Mouse (Mus musculus) lung, embryonic 14.5 days (tissue): ENCODE results near the gene Cmklr1. TPM values are rescaled to one million over a fixed set of nuclear protein-coding genes. Genes with fewer than 3 reads are reported as not detected.
A peak's percentile ranks its signal among the peaks of the same experiment; 100 is the strongest.

ENCODE experiments used
- ATAC-seq: fragments of 200-750 bp; cut with Nextera tagmentation; 2 replicates; pipeline ENCODE4 v1.8.0; 2017; ENCODE audit warnings: mild to moderate bottlenecking, moderate TSS enrichment, moderate library complexity; ENCODE audit not compliant: insufficient read depth
- DNase-seq: peaks from one replicate; pipeline ENCODE4 v3.0.0-alpha.2; 2015
- H3K27ac ChIP-seq: fragments of 300-500 bp; sonication (generic); 2 replicates; pipeline ENCODE4 v1.5.1; 2014; ENCODE audit warnings: low read depth, mild to moderate bottlenecking, moderate library complexity
- H3K27me3 ChIP-seq: fragments of 300-500 bp; sonication (generic); 2 replicates; pipeline ENCODE4 v1.6.1; 2014; ENCODE audit warnings: low read length, control low read depth; ENCODE audit not compliant: insufficient read depth
- H3K36me3 ChIP-seq: fragments of 300-500 bp; sonication (generic); 2 replicates; pipeline ENCODE4 v1.6.1; 2014; ENCODE audit warnings: control low read depth; ENCODE audit not compliant: insufficient read depth
- H3K4me1 ChIP-seq: fragments of 300-500 bp; sonication (generic); 2 replicates; pipeline ENCODE4 v1.6.1; 2014; ENCODE audit warnings: antibody characterized with exemption, control low read depth; ENCODE audit not compliant: insufficient read depth
- H3K4me2 ChIP-seq: fragments of 300-500 bp; sonication (generic); 2 replicates; pipeline ENCODE4 v1.6.1; 2014; ENCODE audit warnings: mild to moderate bottlenecking
- H3K4me3 ChIP-seq: fragments of 300-500 bp; sonication (generic); 2 replicates; pipeline ENCODE4 v1.5.1; 2014; ENCODE audit warnings: low read depth, low read length
- H3K9ac ChIP-seq: fragments of 300-500 bp; sonication (generic); 2 replicates; pipeline ENCODE4 v1.6.1; 2014
- H3K9me3 ChIP-seq: fragments of 300-500 bp; sonication (generic); 2 replicates; pipeline ENCODE4 v1.6.1; 2016; ENCODE audit warnings: low read depth, low read length, control low read depth
- CTCF ChIP-seq: IDR thresholded peaks from 2 replicates; pipeline ENCODE4 v1.5.1; 2016; ENCODE audit warnings: antibody characterized with exemption, low read depth
- WGBS: fragments of 180-500 bp; shearing (Covaris S2); extraction: QIAGEN DNeasy Blood & Tissue Kit; methylation state at CpG from one replicate; pipeline ENCODE4 v1.1.7; 2014; 5-methylcytosine and 5-hydroxymethylcytosine counted together
- polyA plus RNA-seq: library from polyadenylated mRNA; unstranded; fragments of >200 nt; fragmentation: Nextera tagmentation; extraction: Ambion mirVana; gene quantifications from 2 replicates; pipeline ENCODE4 v1.2.1, GENCODE M21; 2014

The Cmklr1 gene
- polyA plus RNA-seq, 1 experiment from 2014 or later: 8.3 TPM

DNA sequence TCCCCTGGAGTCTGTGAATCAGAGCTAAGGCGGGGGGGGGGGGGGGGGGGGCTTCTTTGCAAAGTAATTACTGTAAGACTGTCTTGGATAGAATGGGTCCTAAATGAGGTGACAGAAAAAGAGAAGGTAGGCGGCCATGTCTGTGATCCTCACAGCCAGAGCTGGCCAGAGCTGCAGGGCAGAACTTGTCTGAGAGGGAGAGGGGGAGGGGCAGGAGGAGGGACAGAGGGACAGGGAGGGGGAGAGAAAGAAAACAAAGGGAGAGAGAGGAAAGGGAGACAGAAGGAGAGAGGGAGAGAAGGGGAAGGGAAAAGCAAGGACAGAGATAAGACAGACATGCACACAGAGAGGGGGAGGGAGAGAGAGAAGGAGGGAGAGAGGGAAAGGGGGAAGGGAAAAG, 27.2 kb downstream of the Cmklr1 start:
- no peak for TF ChIP-seq CTCF
- H3K9ac ChIP-seq: no peak overlapping the region
- peaks cover 7% of the 10 kb centered on the region; the same call in 1 of the 2 replicates for H3K4me1 ChIP-seq
- DNase-seq (no peak), ATAC-seq (no peak; the same call in 1 of the 2 replicates)
- WGBS: 12% methylated on average over 2 of the region's 2 CpGs
- H3K27ac ChIP-seq: no peak overlapping the region
- no peak overlapping the region for H3K4me2 ChIP-seq
- no peaks in the 10 kb centered on the region for H3K36me3 ChIP-seq
- no peaks in the 10 kb centered on the region for H3K9me3 ChIP-seq
- H3K4me3 ChIP-seq: no peak overlapping the region
- 0 out of 2 replicates have a peak, but pooled peaks cover 2% of the 10 kb centered on the region for H3K27me3 ChIP-seq

DNA sequence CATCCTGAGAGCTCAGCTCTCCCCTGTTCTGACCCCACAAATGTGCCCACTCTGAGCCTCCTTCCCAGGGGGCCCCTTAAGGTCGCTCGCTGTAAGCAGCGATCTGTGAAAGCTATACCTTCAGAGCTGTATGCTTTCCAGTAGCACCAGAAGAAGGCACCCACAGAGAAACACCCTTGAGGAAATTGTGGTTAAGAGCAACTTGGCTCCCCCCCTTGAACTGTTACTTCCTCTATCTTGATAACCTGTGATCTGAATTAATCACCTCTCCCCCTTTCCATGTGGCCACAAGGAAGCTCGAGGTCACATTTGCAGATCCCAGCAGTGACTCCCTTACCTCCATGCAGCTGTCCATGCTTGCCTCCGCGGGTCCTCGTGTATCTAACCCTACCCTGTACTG, 29.2 kb downstream of the Cmklr1 start:
- no peak overlapping the region for H3K4me3 ChIP-seq
- no peak overlapping the region for H3K4me2 ChIP-seq
- DNase-seq (no peak), ATAC-seq (no peak)
- H3K9ac ChIP-seq: no peak overlapping the region
- no peaks in the 10 kb centered on the region for H3K9me3 ChIP-seq
- H3K27me3 ChIP-seq: no peaks in the 10 kb centered on the region
- H3K4me1 ChIP-seq: no peaks in the 10 kb centered on the region
- TF ChIP-seq CTCF: no peak
- H3K27ac ChIP-seq: no peak overlapping the region
- no peaks in the 10 kb centered on the region for H3K36me3 ChIP-seq
- WGBS: 56% methylated on average over 7 of the region's 7 CpGs

DNA sequence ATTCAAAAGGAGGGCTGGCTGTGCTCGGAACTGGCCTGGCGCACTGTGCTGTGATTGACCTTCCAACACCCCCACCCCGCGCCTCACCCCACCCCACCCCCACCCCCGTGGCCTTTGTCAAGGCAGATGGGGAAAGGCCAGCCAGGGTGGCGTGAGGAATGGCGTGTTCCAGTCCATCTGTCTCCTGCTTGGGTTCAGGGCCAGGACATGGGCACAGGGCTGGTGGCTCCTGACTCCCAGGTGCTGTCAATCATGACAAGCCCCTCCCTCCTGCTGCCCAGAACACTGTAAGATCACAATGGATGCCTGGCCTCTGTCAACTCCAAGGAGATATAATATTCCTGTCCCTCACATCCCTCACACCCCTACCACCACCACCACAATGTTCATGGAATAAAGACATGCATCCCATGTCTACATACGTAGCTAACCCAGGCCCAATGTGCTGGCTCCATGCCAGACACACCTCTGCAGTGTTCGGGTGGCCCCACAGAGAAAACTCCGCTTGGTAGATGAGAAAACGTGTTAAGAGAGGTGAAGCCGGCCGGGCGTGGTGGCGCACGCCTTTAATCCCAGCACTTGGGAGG, 30.0 kb downstream of the Cmklr1 start:
- H3K9me3 ChIP-seq: no peaks in the 10 kb centered on the region
- 54% methylated on average over 16 of the region's 16 CpGs for WGBS

DNA sequence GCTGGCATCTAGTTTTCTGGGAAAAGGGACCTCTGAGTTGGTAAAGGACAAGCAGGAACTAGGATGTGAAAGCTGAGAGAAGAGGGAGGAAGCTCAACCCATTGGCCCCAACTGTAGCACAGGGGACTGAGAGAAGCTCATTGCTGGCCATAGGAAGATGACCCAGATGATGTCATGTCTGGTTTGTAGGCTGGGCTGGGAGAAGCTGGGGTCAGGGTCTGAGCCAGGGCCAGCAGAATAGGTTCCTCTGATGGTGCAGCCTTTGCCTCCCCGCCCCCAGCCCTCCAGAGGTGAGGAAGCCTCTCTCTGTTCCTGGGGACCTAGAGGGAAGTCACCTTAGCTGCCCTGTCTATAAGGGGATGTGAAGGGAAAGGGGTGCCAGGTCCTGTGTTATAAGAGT, 31.1 kb downstream of the Cmklr1 start:
- no peaks in the 10 kb centered on the region for H3K9me3 ChIP-seq
- 65% methylated on average over 1 of the region's 1 CpGs for WGBS
- ATAC-seq: no peak

More for the DNA sequence above, 30.0 kb downstream of the Cmklr1 start:
- Histone ChIP-seq H3K36me3 (no peaks in the 10 kb centered on the region), H3K9ac (no peak overlapping the region), H3K27ac (no peak overlapping the region), H3K4me1 (no peaks in the 10 kb centered on the region), H3K27me3 (no peaks in the 10 kb centered on the region), H3K4me3 (no peak overlapping the region), H3K4me2 (no peak overlapping the region)
- DNase-seq: no peak
- no peak for TF ChIP-seq CTCF
- no peak for ATAC-seq

DNA sequence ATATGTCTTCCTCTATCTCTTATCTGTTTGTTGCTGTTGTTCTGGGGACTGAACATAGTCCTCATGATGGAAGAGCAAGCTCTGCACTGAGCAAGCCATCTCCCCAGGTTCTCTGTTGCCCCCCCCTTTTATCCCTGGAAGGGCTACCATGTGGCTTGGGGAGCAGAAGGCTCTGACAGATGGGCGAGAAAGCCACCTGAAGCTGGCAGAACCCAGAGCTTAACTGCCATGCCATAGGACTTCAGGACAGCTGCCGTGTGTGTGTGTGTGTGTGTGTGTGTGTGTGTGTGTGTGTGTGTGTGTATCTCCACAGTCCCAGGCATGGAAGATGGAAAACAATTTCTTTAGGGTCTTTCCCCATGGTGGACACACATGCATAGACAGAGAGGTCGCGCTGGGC, 31.5 kb downstream of the Cmklr1 start:
- TF ChIP-seq CTCF: no peak
- 92% methylated on average over 4 of the region's 4 CpGs for WGBS
- DNase-seq: no peak

More for the DNA sequence above, 31.1 kb downstream of the Cmklr1 start:
- no peak overlapping the region for H3K27ac ChIP-seq
- no peak for DNase-seq
- no peaks in the 10 kb centered on the region for H3K27me3 ChIP-seq
- no peak overlapping the region for H3K9ac ChIP-seq
- H3K4me1 ChIP-seq: no peaks in the 10 kb centered on the region
- peaks cover 5% of the 10 kb centered on the region; the same call in 1 of the 2 replicates for H3K36me3 ChIP-seq
- no peak overlapping the region for H3K4me2 ChIP-seq
- no peak for TF ChIP-seq CTCF
- no peak overlapping the region for H3K4me3 ChIP-seq

DNA sequence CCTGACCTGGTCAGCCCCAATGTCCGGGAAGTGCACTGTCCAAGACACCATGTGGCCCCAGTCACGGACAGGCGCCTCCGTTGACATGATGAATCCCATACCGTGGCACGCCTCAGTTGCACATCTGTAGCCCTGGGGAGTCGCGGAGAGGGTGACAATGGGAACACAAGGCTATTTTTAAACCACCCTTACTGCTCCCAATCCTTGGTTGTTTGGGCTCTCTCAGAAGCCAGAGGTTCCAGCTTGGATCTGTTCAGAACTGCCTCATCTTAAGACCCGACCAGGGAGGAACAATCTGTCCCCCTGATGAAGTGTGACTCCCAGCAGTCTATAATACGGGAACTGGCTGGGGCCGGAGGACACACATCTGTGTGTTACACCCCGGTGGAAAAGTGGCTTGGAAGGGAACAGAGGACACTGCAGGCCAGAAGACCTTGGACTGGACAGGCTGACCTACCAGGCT, 38.4 kb downstream of the Cmklr1 start:
- Histone ChIP-seq H3K27ac (peak overlapping the region; percentile 78), H3K27me3 (no peaks in the 10 kb centered on the region), H3K4me3 (no peak overlapping the region), H3K4me2 (no peak overlapping the region), H3K4me1 (peaks cover 15% of the 10 kb centered on the region), H3K9me3 (no peaks in the 10 kb centered on the region), H3K9ac (no peak overlapping the region), H3K36me3 (peaks cover 11% of the 10 kb centered on the region)
- 28% methylated on average over 12 of the region's 12 CpGs for WGBS
- no peak for TF ChIP-seq CTCF
- ATAC-seq (peak; percentile 94), DNase-seq (peak; percentile 92)

More for the DNA sequence above, 31.5 kb downstream of the Cmklr1 start:
- no peak for ATAC-seq
- Histone ChIP-seq H3K9ac (no peak overlapping the region), H3K4me2 (no peak overlapping the region), H3K36me3 (peaks cover 10% of the 10 kb centered on the region), H3K27me3 (no peaks in the 10 kb centered on the region), H3K9me3 (no peaks in the 10 kb centered on the region), H3K27ac (no peak overlapping the region), H3K4me1 (no peaks in the 10 kb centered on the region), H3K4me3 (no peak overlapping the region)

DNA sequence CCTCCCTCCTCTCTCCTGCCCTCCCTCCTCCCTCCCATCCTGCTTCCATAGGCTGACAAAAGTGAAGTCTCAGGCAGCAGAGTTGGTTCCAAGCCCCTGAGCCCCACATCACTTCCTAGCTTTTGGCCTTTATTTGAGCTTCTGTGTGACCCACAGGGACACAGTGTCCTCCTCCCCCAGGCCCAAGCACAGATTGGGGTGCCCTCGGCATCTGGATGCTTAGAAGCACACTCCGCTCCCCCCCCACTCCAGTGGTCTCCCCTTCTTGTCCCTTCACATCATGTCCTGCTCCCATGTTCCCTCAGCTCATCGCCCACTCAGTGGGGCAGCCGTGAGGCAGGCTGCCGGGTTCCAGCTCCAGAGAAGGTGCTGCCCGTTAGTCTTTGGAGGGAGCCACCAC, 39.1 kb downstream of the Cmklr1 start:
- Histone ChIP-seq H3K9ac (no peak overlapping the region), H3K27me3 (no peaks in the 10 kb centered on the region), H3K36me3 (peaks cover 11% of the 10 kb centered on the region), H3K4me3 (no peak overlapping the region), H3K27ac (peak overlapping the region; percentile 78), H3K4me2 (no peak overlapping the region), H3K4me1 (peaks cover 15% of the 10 kb centered on the region), H3K9me3 (no peaks in the 10 kb centered on the region)
- ATAC-seq: no peak
- no peak for TF ChIP-seq CTCF
- DNase-seq: no peak
- 54% methylated on average over 6 of the region's 6 CpGs for WGBS
